Mouse (Mus musculus) mouse embryonic stem cell (cell line): Measurements from ENCODE around the gene Shcbp1.
"Not testable (repeated sequence)": the region's sequence is repeated elsewhere in the genome, so short reads cannot be mapped to it uniquely, and the experiment has no call there.

ENCODE experiments used
- in situ Hi-C, 2 experiments: fragments of 300-500 bp; cut with MboI; formaldehyde crosslinking; loops; 1 replicate in 1 of 2; 3 replicates in 1 of 2; pipeline ENCODE4 v1.14.3; 2019 to 2020; ENCODE audit warnings: low sequenced_read_pairs in 2 of 2, low pct_unique_long_range_greater_than_20kb in 1 of 2, mixed read lengths in 1 of 2; ENCODE audit not compliant: unreplicated experiment in 1 of 2

Shcbp1 gene

DNA sequence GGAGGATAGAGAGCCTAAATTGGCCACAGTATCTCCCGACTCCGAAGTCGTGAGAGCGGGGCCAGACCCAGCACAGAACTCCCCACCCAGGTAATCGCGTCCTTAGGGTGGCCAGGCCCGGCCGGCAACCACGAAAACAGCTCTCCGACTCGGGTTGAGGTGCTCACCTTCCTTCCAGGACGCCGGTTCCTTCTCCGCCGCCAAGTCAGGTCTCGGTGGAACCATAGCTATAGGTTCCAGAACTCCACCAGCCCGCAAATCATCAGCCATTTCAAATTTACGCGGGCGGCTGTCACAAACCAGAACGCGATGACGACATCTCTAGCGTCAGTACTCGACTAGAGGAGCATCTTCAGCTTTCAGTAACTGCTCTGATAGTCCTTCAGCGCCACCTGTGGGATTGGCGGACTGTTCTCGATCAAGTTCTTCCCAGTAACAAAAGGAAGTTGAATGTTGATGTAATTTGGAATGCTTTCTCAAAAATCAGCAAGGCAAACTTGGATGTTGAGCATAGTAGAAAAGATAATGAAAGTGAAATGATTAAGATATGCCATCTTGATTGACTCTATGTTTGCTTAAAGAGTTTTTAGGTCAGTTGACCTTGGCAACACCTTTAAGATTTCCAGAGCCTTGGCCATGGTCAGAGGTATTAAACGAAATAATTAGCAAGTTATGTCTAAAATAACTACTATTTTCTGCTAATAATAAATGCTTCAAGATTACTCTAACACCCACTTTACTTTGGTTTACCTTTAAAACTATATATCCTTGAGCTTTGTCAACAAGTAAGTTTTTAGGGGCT is at the start of gene Shcbp1:
Gene Shcbp1, minus strand, starts transcription at position 314 of the 802 bp plus-strand sequence.
- in situ Hi-C loops: no loop called here

DNA sequence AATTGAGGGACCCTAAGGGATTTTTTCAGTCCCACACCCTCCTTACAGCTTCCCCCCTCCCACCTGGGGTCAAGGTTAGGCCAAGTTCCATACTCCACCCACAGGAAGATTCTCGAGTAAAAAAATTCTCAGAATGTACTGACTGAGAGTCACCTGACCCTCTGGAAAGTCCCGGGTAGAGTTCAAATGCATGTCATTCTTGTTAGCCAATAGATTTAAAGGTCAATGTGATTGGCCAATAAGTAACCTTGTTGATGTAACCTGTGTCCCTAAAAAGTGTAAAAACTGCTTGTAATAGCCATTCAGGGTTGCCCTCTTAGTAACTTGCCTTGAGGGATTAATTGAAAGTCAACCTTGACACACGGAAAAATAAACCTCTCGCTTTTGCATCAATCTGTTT is 29.5 kb upstream of the Shcbp1 start:
- in situ Hi-C loops: no loop called here

DNA sequence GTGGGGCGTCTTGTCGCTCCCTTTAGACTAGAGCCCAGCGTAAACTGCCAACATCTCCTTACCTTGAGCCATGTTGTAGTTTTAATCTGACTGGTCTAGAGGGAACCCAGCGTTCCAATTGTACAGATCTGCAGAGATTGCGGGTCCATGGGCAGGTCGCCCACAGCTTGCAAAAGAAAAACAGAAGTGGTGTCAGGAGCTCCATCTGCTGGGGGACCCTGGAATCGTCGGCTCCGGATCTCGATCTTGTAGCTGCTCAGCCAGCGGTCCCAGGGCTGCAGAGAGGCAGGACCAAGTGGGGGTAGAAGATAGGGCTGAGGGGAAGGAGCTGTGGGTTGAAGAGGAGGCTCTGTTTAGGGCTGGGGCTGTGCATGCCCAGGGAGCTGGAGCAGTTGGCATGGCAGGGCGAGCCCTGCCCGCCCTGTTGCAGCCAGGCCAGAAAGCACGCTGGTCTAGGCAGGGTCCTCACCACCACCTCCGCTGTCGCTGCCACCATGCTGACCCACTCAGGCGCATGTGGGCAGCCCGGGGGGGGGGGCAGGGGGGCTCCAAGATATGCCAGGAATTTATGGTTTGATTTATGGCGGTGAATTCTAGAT is 21.3 kb upstream of the Shcbp1 start:
- in situ Hi-C loops: no loop called here

DNA sequence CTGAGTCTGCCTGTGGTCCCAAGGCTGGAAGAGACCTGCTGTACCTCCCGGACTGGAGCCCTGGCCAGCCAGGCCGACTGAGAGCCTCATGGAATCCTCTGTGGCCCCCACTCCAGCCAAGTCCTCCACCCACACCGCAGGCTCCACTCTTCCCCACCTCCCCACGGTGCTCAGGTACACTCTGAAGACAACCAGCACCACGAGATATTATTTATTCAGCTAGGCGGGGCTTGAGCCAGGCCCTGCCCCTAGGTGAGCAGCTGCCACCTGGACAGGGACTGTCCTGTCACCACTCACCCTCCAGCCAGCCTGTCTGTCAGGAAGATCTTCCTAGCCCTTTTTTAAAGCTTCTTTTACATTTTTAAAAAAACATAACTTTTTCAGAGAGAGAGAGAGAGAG is 1.1 kb downstream of the Shcbp1 start:
- in situ Hi-C loops: no loop called here

DNA sequence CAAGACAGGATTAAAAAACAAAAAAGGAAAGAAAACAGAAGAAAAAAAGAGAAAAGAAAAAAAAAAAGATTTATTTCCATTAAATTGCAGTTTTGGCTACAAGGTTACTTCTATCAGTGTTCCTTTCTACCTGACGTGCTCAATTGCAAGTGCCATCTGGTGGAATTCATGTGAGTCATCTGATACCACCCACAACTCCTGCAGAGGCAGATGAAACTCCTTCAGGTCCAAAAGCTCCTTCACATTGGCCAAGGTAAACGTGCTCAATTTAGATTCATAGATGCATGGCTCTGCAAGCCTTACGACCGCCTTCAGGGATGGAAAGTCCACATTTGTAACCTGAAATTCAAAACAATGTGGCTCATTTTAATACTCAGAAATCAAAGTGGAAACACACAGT is 14.6 kb downstream of the Shcbp1 start:
- in situ Hi-C loops: no loop called here

DNA sequence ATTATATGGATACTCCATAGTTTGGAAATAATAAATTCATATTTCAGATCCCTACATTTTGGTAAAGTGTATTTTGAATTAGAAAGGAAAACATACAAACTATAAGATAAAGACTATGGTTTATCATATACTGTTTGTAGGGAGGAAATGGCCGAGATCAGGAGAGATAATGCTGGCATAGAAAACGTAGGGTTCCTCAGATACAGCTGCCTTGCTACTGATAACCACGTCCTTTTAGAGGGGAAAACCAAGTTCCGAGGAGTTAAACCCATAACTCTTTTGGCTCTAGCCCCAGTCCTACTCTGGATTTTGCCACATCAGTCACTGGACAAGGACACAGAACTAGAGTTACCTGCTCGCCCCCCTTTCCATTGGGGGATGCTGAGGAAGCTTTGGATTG is 26.3 kb downstream of the Shcbp1 start:
- in situ Hi-C loops: no loop called here

DNA sequence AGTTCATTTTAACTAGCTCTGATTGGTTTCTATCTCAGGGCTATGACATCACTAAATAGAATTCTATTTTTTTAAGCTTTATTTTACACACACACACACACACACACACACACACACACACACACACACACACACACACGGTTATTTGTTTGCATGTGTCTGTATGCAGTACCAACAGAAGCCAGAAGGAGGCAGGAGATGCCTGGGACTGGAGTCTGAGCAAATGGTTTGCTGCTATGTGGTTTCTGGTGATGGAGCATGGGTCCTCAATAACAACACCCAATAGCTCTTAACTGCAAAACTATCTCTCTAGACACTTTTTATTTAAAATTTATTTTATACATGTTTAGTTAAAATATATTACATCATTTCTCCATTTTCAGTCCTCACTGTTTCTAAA is 48.4 kb downstream of the Shcbp1 start:
- in situ Hi-C loops: no loop called here

DNA sequence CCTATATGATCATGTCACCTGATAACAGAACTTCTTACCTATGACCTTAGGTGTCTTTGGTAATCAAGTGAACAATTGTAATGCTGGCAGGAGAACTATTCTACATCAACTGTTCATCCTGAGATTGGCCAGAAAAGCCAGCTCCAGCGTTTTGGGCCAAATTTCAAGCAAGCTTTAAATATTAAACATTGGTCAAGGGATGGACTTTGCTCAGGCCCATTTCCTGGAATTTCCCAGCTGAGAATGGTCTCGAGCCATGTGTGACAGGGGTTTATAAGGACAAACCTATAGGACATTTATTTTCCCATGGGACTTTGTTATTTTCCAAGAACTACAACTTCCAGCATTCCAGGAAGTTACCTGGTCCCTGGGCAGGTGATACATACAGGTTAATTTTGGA is 63.8 kb downstream of the Shcbp1 start:
- in situ Hi-C loops: no loop called here

DNA sequence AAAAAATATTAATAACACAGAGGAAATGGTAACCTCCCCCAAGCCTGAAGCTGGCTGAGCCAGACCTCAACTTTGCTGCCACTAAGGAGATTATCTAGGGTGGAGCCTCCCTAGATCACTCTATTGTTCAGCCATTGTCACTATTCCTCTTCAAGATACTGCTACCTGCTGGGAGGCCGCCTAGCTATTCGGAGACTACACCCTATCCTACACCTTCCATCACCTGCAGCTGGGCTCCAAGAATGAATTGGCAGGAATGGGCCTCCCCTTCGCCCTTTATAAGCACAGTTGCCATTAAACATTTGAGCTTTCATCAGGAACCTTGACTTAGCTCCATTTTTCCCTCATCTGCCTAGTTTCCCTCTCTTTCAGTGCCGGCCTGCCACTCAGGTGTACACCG is 71.0 kb downstream of the Shcbp1 start:
- in situ Hi-C loops: not testable (repeated sequence)

DNA sequence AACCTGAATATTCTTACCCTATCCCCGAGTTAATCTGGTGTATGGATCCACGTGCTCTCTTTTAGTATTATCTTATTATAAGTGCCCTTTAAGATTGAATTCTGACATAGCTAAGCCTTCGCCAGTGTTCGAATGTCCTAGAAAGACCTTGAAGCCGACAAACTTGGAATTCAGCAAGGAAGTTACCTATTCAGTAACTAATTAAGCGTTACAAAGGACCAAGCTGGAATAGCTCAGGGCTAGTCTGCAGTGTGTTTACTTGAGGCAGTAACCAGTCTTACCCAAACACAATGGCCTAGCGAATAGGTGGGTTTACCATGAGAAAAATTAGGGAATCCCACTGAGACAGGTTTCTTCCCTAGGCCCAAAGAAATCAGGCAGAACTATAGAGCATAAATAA is 71.5 kb downstream of the Shcbp1 start:
- in situ Hi-C loops: not testable (repeated sequence)

DNA sequence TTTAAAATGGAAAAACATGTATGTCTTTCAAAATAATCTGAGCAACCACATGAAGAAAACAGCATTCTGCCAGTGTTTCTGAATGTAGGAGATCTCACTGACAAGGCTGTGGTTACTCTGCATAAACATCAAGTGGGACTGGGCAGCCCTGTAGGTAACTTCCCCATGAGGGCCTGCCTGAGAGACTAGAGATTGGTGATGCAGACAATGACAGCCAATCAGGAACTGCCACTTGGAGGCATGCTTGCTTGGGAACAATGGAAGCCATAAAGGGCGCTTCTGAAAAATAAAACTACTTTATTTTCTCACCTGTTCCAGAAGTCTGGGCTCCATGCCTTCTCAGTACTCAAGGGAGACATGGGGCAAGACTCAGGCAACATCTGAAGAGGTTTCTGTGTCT is 87.7 kb downstream of the Shcbp1 start:
- in situ Hi-C loops: no loop called here
